Mouse (Mus musculus) adrenal gland (tissue): ENCODE results near the gene Olfr679.
"Not testable (repeated sequence)": the region's sequence is repeated elsewhere in the genome, so short reads cannot be mapped to it uniquely, and the experiment has no call there.

Experiments used
- intact Hi-C: fragments of 180-260 bp; cut with DNase I; formaldehyde crosslinking; loops from one replicate; pipeline ENCODE4 v1.15.1; 2025
- long read RNA-seq, 2 experiments: library from polyadenylated mRNA; unstranded; transcript quantifications; one replicate each; pipeline ENCODE4 v2.0.0; 2020; ENCODE audit warnings: borderline replicate concordance in 1 of 2; ENCODE audit not compliant: insufficient replicate concordance in 1 of 2

Gene Olfr679
- long read RNA-seq, experiment 1, result 0 reads
- long read RNA-seq, experiment 2, result 0 reads

DNA sequence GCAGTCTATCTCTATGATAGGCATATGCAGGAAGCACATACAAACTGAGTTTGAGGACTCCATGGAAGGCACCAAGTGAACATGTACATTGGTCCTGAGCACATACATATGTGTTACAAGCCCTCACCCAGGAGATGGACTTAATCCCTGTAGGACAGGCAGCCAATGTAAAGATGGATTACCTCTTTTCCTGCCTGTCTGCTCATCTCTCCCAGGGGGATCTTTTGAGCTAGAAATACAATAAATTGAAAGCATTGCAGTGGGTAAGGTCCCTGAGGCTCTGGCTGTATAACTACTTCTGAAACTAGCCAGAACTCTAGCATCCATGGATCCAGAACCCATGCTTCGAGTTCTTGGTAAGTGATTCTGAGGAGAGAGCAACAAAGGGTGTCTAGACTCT, at the start of gene Olfr679:
TSS of gene Olfr679 (plus strand) at position 301 of the 400 bp plus-strand sequence.
- intact Hi-C loops, result no loop called here

- intact Hi-C loops, result no loop called here
Observed at GRCm38 (mm10) chr7:105032398-105032797, 48.6 kb upstream of the Olfr679 start, which contains the start of gene Olfr676. TSS of gene Olfr676 (plus strand) at chr7:105032698.

DNA sequence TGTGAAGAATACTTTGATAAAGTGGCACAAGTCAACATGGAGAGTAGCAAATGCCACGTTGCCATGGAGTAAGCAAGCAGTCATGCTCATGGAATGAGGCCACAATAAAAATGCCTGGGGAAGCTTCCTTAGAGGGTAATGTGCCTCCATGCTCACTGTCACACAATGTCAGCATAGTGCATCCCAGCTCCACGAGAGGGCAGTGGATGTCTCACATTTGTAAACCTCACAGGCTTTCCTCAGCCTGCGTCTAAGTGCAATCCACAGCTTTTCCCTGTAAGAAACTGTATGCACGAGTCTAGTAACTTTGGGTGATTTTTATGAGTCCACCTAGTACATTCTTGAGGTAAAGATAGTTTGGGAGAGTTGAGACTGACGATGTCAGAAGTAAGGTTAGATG, 47.2 kb upstream of the Olfr679 start:
- intact Hi-C loops, result not testable (repeated sequence)

GRCm38 (mm10) chr7:105058951-105059350, 22.1 kb upstream of the Olfr679 start:
- intact Hi-C loops, result no loop called here

- intact Hi-C loops, result no loop called here
Observed at GRCm38 (mm10) chr7:105064175-105064574, 16.8 kb upstream of the Olfr679 start, which contains the start of gene Olfr678. TSS of gene Olfr678 (plus strand) at chr7:105064475.

- intact Hi-C loops, result not testable (repeated sequence)
Observed at GRCm38 (mm10) chr7:105092717-105093116, 11.7 kb downstream of the Olfr679 start, which contains the start of gene Olfr680-ps1. TSS of gene Olfr680-ps1 (minus strand) at chr7:105092817.

GRCm38 (mm10) chr7:105116536-105116935, 35.5 kb downstream of the Olfr679 start, which contains the start of gene Olfr681:
TSS of gene Olfr681 (plus strand) at chr7:105116836.
- intact Hi-C loops, result no loop called here
